7 mouse cellular contexts compared by ENCODE assay signal in genomic region chr5:38532084-38532483, GRCm38 (mm10). TPM values are rescaled to one million over a fixed set of nuclear protein-coding genes. Genes with fewer than 3 reads are reported as not detected.
DNase-seq lines count a peak whose midpoint lies in the region; ATAC-seq and TF ChIP-seq lines count a peak whose summit lies in the region.

No protein-coding gene starts in this region.

- no peak overlapping the region for H3K4me2 ChIP-seq in midbrain, postnatal 0 days (ENCODE audit: low read depth, low read length, poor library complexity, severe bottlenecking)
- H3K4me2 ChIP-seq in midbrain, embryonic 14.5 days (ENCODE audit: low read length): no peak overlapping the region
- no peak overlapping the region for H3K4me2 ChIP-seq in forebrain, embryonic 16.5 days (ENCODE audit: low read length)

- H3K9me3 ChIP-seq in midbrain, postnatal 0 days (ENCODE audit: low read length): no peaks in the 10 kb centered on the region
- H3K9me3 ChIP-seq in midbrain, embryonic 14.5 days (ENCODE audit: control insufficient read depth, low read length): no peaks in the 10 kb centered on the region
- H3K9me3 ChIP-seq in forebrain, embryonic 16.5 days (ENCODE audit: control insufficient read depth, low read length): no peaks in the 10 kb centered on the region

- peaks cover 84% of the 10 kb centered on the region for H3K36me3 ChIP-seq in midbrain, postnatal 0 days (ENCODE audit: insufficient read depth, low read length)
- H3K36me3 ChIP-seq in midbrain, embryonic 14.5 days (ENCODE audit: control insufficient read depth, insufficient read depth, low read length): peaks cover 94% of the 10 kb centered on the region
- H3K36me3 ChIP-seq in forebrain, embryonic 16.5 days (ENCODE audit: control insufficient read depth, insufficient read depth): peaks cover 64% of the 10 kb centered on the region

- no peak for TF ChIP-seq CTCF in midbrain, postnatal 0 days (IDR thresholded peaks at IDR 0.05)

- H3K27ac ChIP-seq in midbrain, postnatal 0 days (ENCODE audit: low read depth, low read length): no peak overlapping the region
- no peak overlapping the region for H3K27ac ChIP-seq in midbrain, embryonic 14.5 days (replicated peaks; ENCODE audit: low read depth, low read length)
- no peak overlapping the region for H3K27ac ChIP-seq in forebrain, embryonic 16.5 days (ENCODE audit: low read length)

- H3K27me3 ChIP-seq in midbrain, postnatal 0 days (ENCODE audit: insufficient read depth, low read length): no peaks in the 10 kb centered on the region
- H3K27me3 ChIP-seq in midbrain, embryonic 14.5 days (ENCODE audit: control insufficient read depth, insufficient read depth, low read length): no peaks in the 10 kb centered on the region
- no peaks in the 10 kb centered on the region for H3K27me3 ChIP-seq in forebrain, embryonic 16.5 days (replicated peaks; ENCODE audit: control insufficient read depth, insufficient read depth, low read length)

- peak; percentile 74 for DNase-seq in midbrain, postnatal 0 days (ENCODE audit: low spot score)
- DNase-seq in midbrain, embryonic 14.5 days: no peak
- peak; percentile 42 to 79 for DNase-seq in layer of hippocampus, postnatal 14 days (ENCODE audit: low spot score in 2 of 2)
- DNase-seq in telencephalon, adult 2 months (ENCODE audit: low read depth, low spot score): peak; percentile 71
- no peak for DNase-seq in thymus, postnatal 4 days
- DNase-seq in spleen, adult 18-20 months: no peak

- WGBS in midbrain, postnatal 0 days: 68% methylated on average over 4 of the region's 4 CpGs
- 85% methylated on average over 4 of the region's 4 CpGs for WGBS in midbrain, embryonic 14.5 days
- 55% methylated on average over 4 of the region's 4 CpGs for WGBS in forebrain, embryonic 16.5 days

- no peak overlapping the region for H3K9ac ChIP-seq in midbrain, postnatal 0 days (replicated peaks; ENCODE audit: low read length, poor library complexity, severe bottlenecking)
- no peak overlapping the region for H3K9ac ChIP-seq in midbrain, embryonic 14.5 days (replicated peaks; ENCODE audit: low read length)
- H3K9ac ChIP-seq in forebrain, embryonic 16.5 days (replicated peaks; ENCODE audit: low read depth, low read length): no peak overlapping the region

- no peak overlapping the region for H3K4me3 ChIP-seq in midbrain, postnatal 0 days (ENCODE audit: low read depth, low read length)
- H3K4me3 ChIP-seq in midbrain, embryonic 14.5 days (replicated peaks; ENCODE audit: low read depth, low read length): no peak overlapping the region
- no peak overlapping the region for H3K4me3 ChIP-seq in forebrain, embryonic 16.5 days (replicated peaks; ENCODE audit: low read length)

- ATAC-seq in midbrain, postnatal 0 days (ENCODE audit: low FRiP score): peak; percentile 75
- no peak for ATAC-seq in midbrain, embryonic 14.5 days (ENCODE audit: low FRiP score, low TSS enrichment)
- ATAC-seq in forebrain, embryonic 16.5 days: peak; percentile 74

- no peaks in the 10 kb centered on the region for H3K4me1 ChIP-seq in midbrain, postnatal 0 days (ENCODE audit: insufficient read depth, low read length)
- no peaks in the 10 kb centered on the region for H3K4me1 ChIP-seq in midbrain, embryonic 14.5 days (ENCODE audit: control insufficient read depth, insufficient read depth, low read length)
- H3K4me1 ChIP-seq in forebrain, embryonic 16.5 days (replicated peaks; ENCODE audit: control insufficient read depth, insufficient read depth, low read length): no peaks in the 10 kb centered on the region

RNA-seq across cellular contexts. Expression of gene Slc2a9, which starts 29.1 kb away (rescaled TPM):
- 1.3 and 3.4 TPM in 2 replicates for total RNA-seq in midbrain, postnatal 0 days (2014; rRNA removed)
- 0.44 and 0.93 TPM in 2 replicates for polyA plus RNA-seq in midbrain, postnatal 0 days (2015; fragmentation: Nextera tagmentation; extraction: Ambion mirVana)
- 0.28 and 0.40 TPM in 2 replicates for polyA plus RNA-seq in midbrain, embryonic 14.5 days (2014; fragmentation: Nextera tagmentation; extraction: Ambion mirVana)
- polyA plus RNA-seq in forebrain, embryonic 16.5 days (2015; fragmentation: Nextera tagmentation; extraction: Ambion mirVana): 0.35 and 0.53 TPM in 2 replicates
- 1 to 10 TPM; 2.8 to 2.9 TPM for total RNA-seq in layer of hippocampus, postnatal 14 days (2021)

RNA-seq across cellular contexts. Expression of gene Wdr1, which starts 30.9 kb away (rescaled TPM):
- 253 and 266 TPM in 2 replicates for total RNA-seq in midbrain, postnatal 0 days (2014; rRNA removed)
- 203 and 207 TPM in 2 replicates for polyA plus RNA-seq in midbrain, postnatal 0 days (2015; fragmentation: Nextera tagmentation; extraction: Ambion mirVana)
- 186 and 194 TPM in 2 replicates for polyA plus RNA-seq in midbrain, embryonic 14.5 days (2014; fragmentation: Nextera tagmentation; extraction: Ambion mirVana)
- polyA plus RNA-seq in forebrain, embryonic 16.5 days (2015; fragmentation: Nextera tagmentation; extraction: Ambion mirVana): 190 and 193 TPM in 2 replicates
- total RNA-seq in layer of hippocampus, postnatal 14 days (2021): 100 to 1,000 TPM; 242 to 257 TPM

Comparison
In these comparisons a context has a peak if more than half of its experiments do, and no peak if none do; other contexts are left out.
1. DNase-seq: peak in midbrain, postnatal 0 days (single experiment), layer of hippocampus, postnatal 14 days (2 of 2) and telencephalon, adult 2 months (single experiment); none in midbrain, embryonic 14.5 days (single experiment), thymus, postnatal 4 days (single experiment) and spleen, adult 18-20 months (0 of 2).